Mouse (Mus musculus) adrenal gland, adult (tissue): ENCODE results near the gene Mrap.

ENCODE experiments used
- DNase-seq, 2 experiments: peaks; one replicate each; pipeline ENCODE4 v3.0.0; 2022 to 2023; ENCODE audit warnings: low spot score in 1 of 2; ENCODE audit not compliant: inconsistent age in 2 of 2

Gene Mrap

GRCm38 (mm10) chr16:90748169-90748568, 10.2 kb downstream of the Mrap start:
- no peak for DNase-seq

GRCm38 (mm10) chr16:90753386-90753941, 15.5 kb downstream of the Mrap start:
- DNase-seq = peak in 1 of 2 experiments; percentile 67

- DNase-seq = no peak
Measured at GRCm38 (mm10) chr16:90759335-90759734, 21.3 kb downstream of the Mrap start.

- no peak for DNase-seq
Measured at GRCm38 (mm10) chr16:90760515-90760914, 22.5 kb downstream of the Mrap start.

- peak; percentile 65 to 89 for DNase-seq
Measured at GRCm38 (mm10) chr16:90765195-90765877, 27.3 kb downstream of the Mrap start.

GRCm38 (mm10) chr16:90766919-90767454, 29.0 kb downstream of the Mrap start:
- no peak for DNase-seq

- DNase-seq = peak in 1 of 2 experiments; percentile 53
Measured at GRCm38 (mm10) chr16:90774216-90774615, 36.2 kb downstream of the Mrap start.

GRCm38 (mm10) chr16:90774646-90775045, 36.6 kb downstream of the Mrap start:
- peak; percentile 65 to 91 for DNase-seq

- no peak for DNase-seq
Measured at GRCm38 (mm10) chr16:90775946-90776520, 38.0 kb downstream of the Mrap start.

- DNase-seq = no peak
Measured at GRCm38 (mm10) chr16:90779783-90780182, 41.8 kb downstream of the Mrap start.

- no peak for DNase-seq
Measured at GRCm38 (mm10) chr16:90783302-90783701, 45.3 kb downstream of the Mrap start.

GRCm38 (mm10) chr16:90785257-90785656, 47.2 kb downstream of the Mrap start:
- no peak for DNase-seq

GRCm38 (mm10) chr16:90788580-90788979, 50.6 kb downstream of the Mrap start:
- DNase-seq = no peak

- DNase-seq = no peak
Measured at GRCm38 (mm10) chr16:90790946-90791345, 52.9 kb downstream of the Mrap start.

- DNase-seq = no peak
Measured at GRCm38 (mm10) chr16:90792066-90792465, 54.1 kb downstream of the Mrap start.

GRCm38 (mm10) chr16:90792500-90792899, 54.5 kb downstream of the Mrap start:
- DNase-seq = peak in 1 of 2 experiments; percentile 69

- DNase-seq = no peak
Measured at GRCm38 (mm10) chr16:90794708-90795107, 56.7 kb downstream of the Mrap start.

GRCm38 (mm10) chr16:90798446-90798845, 60.4 kb downstream of the Mrap start:
- no peak for DNase-seq

GRCm38 (mm10) chr16:90798848-90799247, 60.8 kb downstream of the Mrap start:
- DNase-seq = no peak
